Mouse (Mus musculus): ENCODE measurements around the gene Fmo3.

- TF ChIP-seq POLR2A (IDR thresholded peaks at IDR 0.05; ENCODE audit: borderline replicate concordance, low read depth, low read length) (no peak), CTCF (IDR thresholded peaks at IDR 0.05; ENCODE audit: low read depth, low read length) (no peak)
Observed at GRCm38 (mm10) chr1:162953079-162953478, 31.2 kb downstream of the Fmo3 start.

Measured in bone marrow macrophage, adult 2 months (primary cell).